Mouse (Mus musculus) lung, adult 2 months (tissue): Measurements from ENCODE around the gene Rasgrp4. TPM values are rescaled to one million over a fixed set of nuclear protein-coding genes. Genes with fewer than 3 reads are reported as not detected.
A peak's percentile ranks its signal among the peaks of the same experiment; 100 is the strongest.

Experiments used
- DNase-seq: peaks from one replicate; pipeline ENCODE4 v3.0.0; 2022
- H3K4me1 ChIP-seq: fragments of 200-500 bp; 2 replicates; pipeline ENCODE4 v1.6.1; 2011; ENCODE audit warnings: low read length; ENCODE audit not compliant: control insufficient read depth, insufficient read depth
- H3K4me3 ChIP-seq: fragments of 200-500 bp; replicated peaks from 2 replicates; pipeline ENCODE3; 2011; ENCODE audit warnings: low read depth, mild to moderate bottlenecking, control low read depth, low read length; ENCODE audit errors: extremely low read depth
- CTCF ChIP-seq: fragments of 200-500 bp; IDR thresholded peaks from 2 replicates; pipeline ENCODE4 v1.5.1; 2011; ENCODE audit warnings: mild to moderate bottlenecking, low read length, control low read depth; ENCODE audit not compliant: insufficient read depth
- POLR2A ChIP-seq: fragments of 200-500 bp; IDR thresholded peaks from 2 replicates; pipeline ENCODE4 v1.6.1; 2011; ENCODE audit warnings: low read depth, mild to moderate bottlenecking, control low read depth, low read length, borderline replicate concordance; ENCODE audit errors: extremely low read depth
- WGBS: fragments of 180-500 bp; shearing (Covaris S2); methylation state at CpG from one replicate; pipeline ENCODE4 v1.1.7; 2018; 5-methylcytosine and 5-hydroxymethylcytosine counted together
- polyA plus RNA-seq: library from polyadenylated mRNA; depleted of rRNA; stranded (reverse); fragments of >200 nt; gene quantifications from 2 replicates; pipeline ENCODE4 v1.2.3, GENCODE M21; 2012

The Rasgrp4 gene
- polyA plus RNA-seq, 1 experiment = 19.7 TPM

GRCm38 (mm10) chr7:29162750-29163525 lies 28.3 kb downstream of the Rasgrp4 start:
- TF ChIP-seq POLR2A (no peak), CTCF (no peak)
- peak; percentile 69 for DNase-seq
- Histone ChIP-seq H3K4me3 (no peak overlapping the region), H3K4me1 (no peaks in the 10 kb centered on the region)
- 27% methylated on average over 9 of the region's 9 CpGs for WGBS

DNA sequence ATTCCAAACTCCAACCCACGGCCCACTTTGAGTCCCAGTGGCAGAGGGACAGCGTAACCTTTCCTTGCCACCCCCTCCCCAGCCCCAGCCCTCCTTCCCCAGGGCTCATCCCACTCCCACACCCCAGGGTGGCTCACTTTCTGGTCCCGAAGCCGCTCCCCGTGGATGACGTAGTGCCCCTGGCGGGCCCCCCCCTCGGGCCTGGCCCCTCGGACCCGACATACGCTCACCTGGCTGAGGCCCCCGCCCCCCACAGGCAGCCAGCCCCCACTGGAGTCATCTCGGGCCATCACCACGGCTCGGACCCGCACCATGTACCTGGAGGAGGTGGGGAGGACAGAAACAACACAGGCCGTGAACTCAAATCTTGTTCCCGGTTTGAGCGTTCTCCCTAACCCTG lies 33.0 kb downstream of the Rasgrp4 start:
- TF ChIP-seq POLR2A (no peak), CTCF (no peak)
- H3K4me1 ChIP-seq = peaks cover 18% of the 10 kb centered on the region
- WGBS = 59% methylated on average over 19 of the region's 19 CpGs

DNA sequence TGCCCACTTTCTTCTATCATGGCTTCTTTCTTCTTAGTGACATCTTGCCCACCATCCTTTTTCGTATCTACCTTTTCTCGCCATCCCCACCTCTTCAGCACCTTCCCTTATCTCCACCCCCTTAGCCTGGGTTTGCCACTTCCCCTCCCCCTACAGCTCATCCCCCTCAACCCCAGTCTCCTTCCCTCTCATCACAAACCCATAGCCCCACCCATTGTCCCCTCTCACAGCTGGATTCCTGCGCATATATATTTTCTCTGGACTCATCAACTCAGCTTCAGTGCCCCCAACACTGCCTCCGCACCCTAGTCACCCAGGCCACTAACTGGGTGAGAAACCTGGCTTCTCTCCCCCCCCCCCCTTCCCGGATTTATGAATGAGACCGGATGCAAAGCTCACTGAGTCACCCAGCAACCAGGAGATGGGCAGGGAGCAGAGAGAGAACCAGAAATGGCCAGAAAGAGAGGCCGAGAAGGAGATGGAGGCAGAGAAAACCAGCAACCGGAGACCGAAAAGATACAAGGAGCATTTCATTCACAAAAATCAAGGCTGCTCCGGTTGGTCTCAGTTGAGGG lies 33.6 kb downstream of the Rasgrp4 start:
- peaks cover 18% of the 10 kb centered on the region for H3K4me1 ChIP-seq
- H3K4me3 ChIP-seq = no peak overlapping the region
- TF ChIP-seq POLR2A (no peak), CTCF (no peak)
- 23% methylated on average over 10 of the region's 10 CpGs for WGBS
- DNase-seq = no peak

More for the DNA sequence above, 33.0 kb downstream of the Rasgrp4 start:
- no peak for DNase-seq
- H3K4me3 ChIP-seq = no peak overlapping the region

DNA sequence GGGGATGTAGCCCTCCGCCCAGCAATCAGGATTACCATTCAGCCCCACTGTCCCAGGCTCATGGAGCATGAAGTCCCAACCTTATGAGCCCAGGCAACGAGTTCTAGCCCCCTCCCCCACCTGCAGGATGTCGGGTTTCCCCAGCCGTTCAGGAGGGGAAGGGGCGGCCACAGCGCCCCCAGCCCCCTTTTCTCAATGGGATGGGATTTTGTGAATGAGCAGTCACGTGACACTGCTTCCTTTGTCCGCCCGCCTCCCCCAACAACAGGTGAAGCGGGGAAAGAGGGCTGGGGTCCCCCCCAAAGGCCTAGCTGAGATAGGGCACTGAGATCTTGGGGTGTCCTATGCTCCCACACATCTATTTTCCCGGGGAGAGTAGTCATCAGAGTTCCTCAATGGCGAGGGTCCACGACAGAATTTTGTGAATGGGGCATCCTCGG lies 34.2 kb downstream of the Rasgrp4 start:
- DNase-seq = no peak
- 4% methylated on average over 14 of the region's 14 CpGs for WGBS
- Histone ChIP-seq H3K4me1 (peaks cover 18% of the 10 kb centered on the region), H3K4me3 (peak overlapping the region; percentile 53)
- no peak for TF ChIP-seq CTCF
- no peak for TF ChIP-seq POLR2A

DNA sequence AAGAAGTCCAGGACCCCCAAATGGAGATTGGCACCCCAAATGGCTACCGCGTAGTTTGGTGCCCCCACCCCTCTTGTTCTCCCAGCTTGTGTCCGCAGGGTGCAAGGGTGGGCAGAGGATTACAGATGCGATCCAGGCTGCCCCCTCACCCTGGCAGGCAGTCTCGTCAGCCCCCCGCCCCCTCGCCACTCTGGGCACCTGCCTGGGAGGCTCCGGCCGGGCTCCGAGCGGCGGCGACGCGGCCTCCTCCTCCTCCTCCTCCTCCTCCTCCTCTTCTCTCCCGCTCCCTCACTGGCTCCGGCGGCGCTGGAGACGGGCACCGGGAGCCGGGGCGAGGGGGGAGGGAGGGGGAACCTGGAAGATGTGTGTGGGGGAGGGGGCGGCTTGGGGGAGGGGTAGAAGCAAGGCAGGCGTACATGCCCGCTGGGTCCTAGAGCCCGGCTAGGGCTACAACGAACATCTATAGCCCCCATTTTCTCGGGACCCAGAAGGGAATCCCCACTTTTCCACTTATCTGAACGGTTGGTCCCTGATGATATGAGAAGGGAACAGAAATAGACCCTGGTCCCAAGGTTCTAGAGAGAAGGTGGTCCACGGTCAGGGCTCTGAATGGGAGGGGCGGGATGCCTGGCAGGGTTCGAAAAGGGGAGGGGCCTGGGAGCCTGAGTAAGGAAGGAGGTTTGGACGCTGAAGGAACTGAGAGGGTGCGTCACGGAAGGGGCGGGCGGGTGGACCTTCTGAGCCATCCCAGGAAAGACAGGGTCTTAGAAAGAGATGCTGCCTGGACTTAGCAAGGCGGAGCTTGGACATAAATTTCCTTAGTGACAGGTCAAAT lies 34.8 kb downstream of the Rasgrp4 start:
- under 1% methylated on average over 29 of the region's 39 CpGs for WGBS

GRCm38 (mm10) chr7:29170066-29170754 lies 35.6 kb downstream of the Rasgrp4 start, which contains the start of the genes Ggn and Spred3:
TSS of gene Ggn (plus strand) at chr7:29170210.
TSS of gene Spred3 (minus strand) at chr7:29170411.
- Histone ChIP-seq H3K4me1 (peaks cover 18% of the 10 kb centered on the region), H3K4me3 (peak within 1 kb of the TSS; percentile 86)
- DNase-seq = peak; percentile 81
- TF ChIP-seq POLR2A (peak; percentile 55; the same call in 1 of the 2 replicates), CTCF (no peak)
- under 1% methylated on average over 30 of the region's 30 CpGs for WGBS

More for the DNA sequence above, 34.8 kb downstream of the Rasgrp4 start:
- peaks cover 18% of the 10 kb centered on the region for H3K4me1 ChIP-seq
- TF ChIP-seq CTCF = no peak
- TF ChIP-seq POLR2A = no peak
- H3K4me3 ChIP-seq = peak overlapping the region; percentile 86
- peak; percentile 55 for DNase-seq

- Histone ChIP-seq H3K4me3 (peak overlapping the region; percentile 86), H3K4me1 (peaks cover 18% of the 10 kb centered on the region)
- TF ChIP-seq POLR2A (no peak), CTCF (no peak)
- WGBS = 2% methylated on average over 43 of the region's 43 CpGs
- no peak for DNase-seq
Measured at GRCm38 (mm10) chr7:29170755-29171561, 36.3 kb downstream of the Rasgrp4 start.

GRCm38 (mm10) chr7:29171562-29172097 lies 37.0 kb downstream of the Rasgrp4 start:
- TF ChIP-seq CTCF = no peak
- no peak for TF ChIP-seq POLR2A
- no peak overlapping the region for H3K4me3 ChIP-seq

More at GRCm38 (mm10) chr7:29171562-29172097, 37.0 kb downstream of the Rasgrp4 start:
- peaks cover 18% of the 10 kb centered on the region for H3K4me1 ChIP-seq
- WGBS = 9% methylated on average over 34 of the region's 34 CpGs
- no peak for DNase-seq
